Mouse (Mus musculus) forebrain, postnatal 0 days (tissue): Measurements from ENCODE around the gene Igsf9. TPM values are rescaled to one million over a fixed set of nuclear protein-coding genes. Genes with fewer than 3 reads are reported as not detected.

Experiments
- ATAC-seq: fragments of 200-750 bp; cut with Nextera tagmentation; 2 replicates; pipeline ENCODE4 v1.8.0; 2017; ENCODE audit warnings: mild to moderate bottlenecking, moderate library complexity
- DNase-seq: peaks from one replicate; pipeline ENCODE4 v3.0.0-alpha.2; 2015
- H3K27ac ChIP-seq: fragments of 300-500 bp; sonication (generic); 2 replicates; pipeline ENCODE4 v1.5.1; 2014; ENCODE audit warnings: low read depth, mild to moderate bottlenecking, antibody characterized with exemption, low read length, moderate library complexity, mixed read lengths
- H3K27me3 ChIP-seq: fragments of 300-500 bp; sonication (generic); 2 replicates; pipeline ENCODE4 v1.6.1; 2014; ENCODE audit warnings: mild to moderate bottlenecking, low read length, mixed read lengths; ENCODE audit not compliant: insufficient read depth
- H3K36me3 ChIP-seq: fragments of 300-500 bp; sonication (generic); 2 replicates; pipeline ENCODE4 v1.6.1; 2014; ENCODE audit warnings: mild to moderate bottlenecking, moderate library complexity; ENCODE audit not compliant: insufficient read depth
- H3K4me1 ChIP-seq: fragments of 300-500 bp; sonication (generic); 2 replicates; pipeline ENCODE4 v1.6.1; 2014; ENCODE audit warnings: antibody characterized with exemption; ENCODE audit not compliant: insufficient read depth
- H3K4me2 ChIP-seq: fragments of 300-500 bp; sonication (generic); 2 replicates; pipeline ENCODE4 v1.6.1; 2014; ENCODE audit warnings: low read depth, mild to moderate bottlenecking, moderate library complexity
- H3K4me3 ChIP-seq: fragments of 300-500 bp; sonication (generic); 2 replicates; pipeline ENCODE4 v1.5.1; 2014; ENCODE audit warnings: low read depth, low read length, mixed read lengths
- H3K9ac ChIP-seq: fragments of 300-500 bp; sonication (generic); 2 replicates; pipeline ENCODE4 v1.6.1; 2014; ENCODE audit warnings: mild to moderate bottlenecking
- H3K9me3 ChIP-seq: fragments of 300-500 bp; sonication (generic); 2 replicates; pipeline ENCODE4 v1.6.1; 2016; ENCODE audit warnings: low read length
- CTCF ChIP-seq: sonication (generic); IDR thresholded peaks from 2 replicates; pipeline ENCODE4 v1.5.1; 2016; ENCODE audit warnings: antibody characterized with exemption, control low read depth, low read depth
- WGBS: fragments of 180-500 bp; shearing (Covaris S2); extraction: QIAGEN DNeasy Blood & Tissue Kit; methylation state at CpG from one replicate; pipeline ENCODE4 v1.1.7; 2014; 5-methylcytosine and 5-hydroxymethylcytosine counted together
- polyA plus RNA-seq: library from polyadenylated mRNA; unstranded; fragments of >200 nt; fragmentation: Nextera tagmentation; extraction: Ambion mirVana; gene quantifications from 2 replicates; pipeline ENCODE4 v1.2.1, GENCODE M21; 2015
- total RNA-seq: library from RNA; depleted of rRNA; stranded (reverse); fragments of >200 nt; gene quantifications from 2 replicates; pipeline ENCODE4 v1.2.3, GENCODE M21; 2014

Gene Igsf9
- total and polyA plus RNA-seq, 2 experiments from 2014 or later, result 25.6 to 35.3 TPM

DNA sequence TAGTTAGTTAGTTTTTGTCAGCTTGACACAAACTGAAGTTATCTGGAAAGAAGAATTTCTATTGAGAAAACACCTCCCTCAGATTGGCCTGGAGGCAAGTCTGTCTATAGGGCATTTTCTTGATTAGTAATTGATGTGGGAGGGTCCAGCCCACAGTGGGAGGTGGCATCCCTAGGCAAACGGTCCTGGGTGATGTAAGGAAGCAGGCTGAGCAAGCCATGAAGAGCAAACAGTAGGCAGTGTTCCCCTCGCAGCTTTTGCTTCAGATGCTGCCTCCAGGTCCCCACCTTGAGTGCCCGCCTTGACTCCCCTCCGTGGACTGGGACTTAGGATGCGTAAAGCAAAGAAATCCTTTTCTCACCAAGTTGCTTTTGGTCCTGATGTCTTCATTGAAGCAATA, 27.6 kb downstream of the Igsf9 start:
- H3K27me3 ChIP-seq, result no peaks in the 10 kb centered on the region
- no peak for DNase-seq
- H3K4me1 ChIP-seq, result no peaks in the 10 kb centered on the region
- H3K4me2 ChIP-seq, result no peak overlapping the region
- TF ChIP-seq CTCF, result no peak
- no peak overlapping the region for H3K4me3 ChIP-seq
- no peaks in the 10 kb centered on the region for H3K36me3 ChIP-seq
- no peaks in the 10 kb centered on the region for H3K9me3 ChIP-seq
- no peak overlapping the region for H3K27ac ChIP-seq
- WGBS, result 69% methylated on average over 5 of the region's 5 CpGs
- H3K9ac ChIP-seq, result no peak overlapping the region
- no peak for ATAC-seq

DNA sequence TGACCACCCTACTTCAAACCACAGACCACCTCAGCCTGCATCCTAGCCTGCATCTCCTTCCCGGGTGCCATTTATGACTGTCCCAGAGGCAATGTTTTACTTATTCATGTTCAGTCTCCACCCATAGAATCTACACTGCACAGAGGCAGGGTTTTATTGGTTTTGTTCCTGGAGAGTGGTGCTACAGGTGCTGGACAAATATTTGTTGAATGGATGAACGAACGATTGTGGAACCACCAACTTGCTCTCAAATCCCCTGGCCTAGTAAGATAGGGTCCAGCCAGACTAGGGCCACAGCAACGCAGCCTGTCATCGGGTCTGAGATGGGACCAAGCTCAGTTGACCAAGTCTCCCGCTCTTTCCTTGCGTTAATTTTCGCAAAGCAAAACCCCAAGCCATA, 28.4 kb downstream of the Igsf9 start:
- Histone ChIP-seq H3K9me3 (no peaks in the 10 kb centered on the region), H3K9ac (no peak overlapping the region), H3K27me3 (no peaks in the 10 kb centered on the region), H3K4me3 (no peak overlapping the region), H3K4me1 (no peaks in the 10 kb centered on the region), H3K27ac (no peak overlapping the region), H3K36me3 (no peaks in the 10 kb centered on the region), H3K4me2 (no peak overlapping the region)
- WGBS, result 56% methylated on average over 8 of the region's 8 CpGs
- no peak for ATAC-seq
- no peak for DNase-seq
- no peak for TF ChIP-seq CTCF

DNA sequence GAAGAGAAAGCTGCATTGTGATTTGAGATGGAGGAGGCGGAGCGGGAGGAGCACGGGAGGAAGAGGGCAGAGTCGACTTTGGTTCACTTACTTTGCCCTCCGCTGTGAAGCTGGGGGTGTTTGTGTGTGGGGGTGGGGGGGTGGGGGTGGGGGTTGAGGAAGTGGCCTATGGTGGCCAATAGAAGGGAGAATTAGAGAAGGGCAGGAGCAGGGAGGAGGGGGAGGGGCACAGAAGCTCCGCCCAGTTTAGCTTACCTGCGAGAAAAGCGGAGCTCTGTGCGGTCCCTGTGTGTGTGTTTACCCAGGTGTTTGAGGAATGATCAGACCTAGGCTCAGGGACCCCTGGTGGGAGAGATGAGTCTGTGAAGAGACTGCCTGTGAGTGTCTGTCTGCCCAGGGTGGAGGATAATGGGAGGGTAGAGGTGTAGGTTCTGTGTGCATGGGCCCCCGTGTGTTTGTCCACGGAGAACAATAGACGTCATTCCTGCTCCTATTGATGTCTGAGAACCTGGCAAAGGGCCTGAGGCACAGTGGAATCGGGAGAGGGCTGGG, 28.9 kb downstream of the Igsf9 start:
- no peak overlapping the region for H3K4me3 ChIP-seq
- no peak overlapping the region for H3K4me2 ChIP-seq
- DNase-seq, result no peak
- H3K27ac ChIP-seq, result no peak overlapping the region
- no peaks in the 10 kb centered on the region for H3K4me1 ChIP-seq
- no peaks in the 10 kb centered on the region for H3K27me3 ChIP-seq
- H3K9ac ChIP-seq, result no peak overlapping the region
- 25% methylated on average over 13 of the region's 13 CpGs for WGBS
- TF ChIP-seq CTCF, result no peak
- H3K9me3 ChIP-seq, result no peaks in the 10 kb centered on the region
- no peaks in the 10 kb centered on the region for H3K36me3 ChIP-seq
- no peak for ATAC-seq

DNA sequence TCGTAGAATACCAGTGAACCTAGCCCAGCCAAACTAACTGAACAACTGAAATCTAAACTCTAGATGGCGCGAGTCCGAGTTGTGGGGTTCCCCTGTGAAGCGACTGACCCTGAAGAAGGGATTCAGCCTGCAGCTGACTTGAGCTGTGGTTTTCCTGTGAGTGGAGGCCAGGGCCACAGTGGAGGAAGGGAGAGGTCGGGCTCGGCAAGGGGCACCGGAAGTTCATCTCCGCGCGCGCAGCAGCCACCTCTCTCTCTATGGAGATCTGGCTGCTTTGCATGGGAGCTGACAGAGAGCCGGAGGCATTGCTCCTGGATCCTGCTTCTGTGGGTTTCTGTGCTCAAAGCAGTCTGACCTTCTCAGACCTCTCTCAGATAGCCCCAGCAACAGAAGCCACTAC, 31.4 kb downstream of the Igsf9 start:
- 0 out of 2 replicates have a peak, but pooled peaks have one; percentile 16 for TF ChIP-seq CTCF
- no peaks in the 10 kb centered on the region for H3K36me3 ChIP-seq
- no peak overlapping the region for H3K4me2 ChIP-seq
- DNase-seq (no peak), ATAC-seq (no peak)
- no peaks in the 10 kb centered on the region for H3K4me1 ChIP-seq
- H3K27ac ChIP-seq, result no peak overlapping the region
- H3K27me3 ChIP-seq, result no peaks in the 10 kb centered on the region
- H3K9ac ChIP-seq, result no peak overlapping the region
- no peaks in the 10 kb centered on the region for H3K9me3 ChIP-seq
- 32% methylated on average over 13 of the region's 13 CpGs for WGBS
- H3K4me3 ChIP-seq, result no peak overlapping the region

DNA sequence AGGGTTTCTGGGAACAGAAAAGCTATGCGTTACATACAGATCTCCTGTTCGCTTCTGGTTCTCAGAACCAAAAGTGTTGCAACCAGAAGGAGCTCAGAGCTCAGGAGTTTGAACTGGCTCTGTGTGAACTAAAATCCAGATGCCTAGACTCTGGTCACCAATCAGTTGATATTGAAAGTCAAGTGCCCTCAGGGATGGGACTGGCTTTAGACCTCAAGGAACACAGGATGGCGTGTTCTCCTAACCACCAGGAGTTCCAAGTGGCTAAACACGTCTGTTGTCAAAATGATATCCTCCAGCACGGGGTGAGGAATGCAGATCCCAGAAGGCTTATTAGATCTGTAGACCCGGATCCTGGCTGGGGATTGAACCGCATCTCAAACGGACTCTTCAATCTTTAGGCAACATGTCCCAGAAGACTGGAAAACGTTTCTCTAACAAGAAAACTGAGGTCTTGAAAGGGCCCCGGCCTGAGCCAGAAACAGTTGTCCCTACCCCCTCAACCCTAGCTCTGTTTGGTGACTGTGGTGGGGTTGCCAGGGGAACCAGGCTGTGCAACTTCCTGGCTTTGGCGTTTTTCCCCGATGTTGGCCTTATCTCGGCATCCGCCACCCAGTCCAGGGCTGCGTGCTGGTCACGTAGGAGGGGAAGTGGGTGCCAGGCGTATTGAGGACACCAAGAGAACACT, 32.1 kb downstream of the Igsf9 start:
- Histone ChIP-seq H3K4me1 (no peaks in the 10 kb centered on the region), H3K27ac (no peak overlapping the region), H3K36me3 (no peaks in the 10 kb centered on the region), H3K9ac (no peak overlapping the region), H3K27me3 (no peaks in the 10 kb centered on the region), H3K9me3 (no peaks in the 10 kb centered on the region), H3K4me3 (no peak overlapping the region), H3K4me2 (no peak overlapping the region)
- ATAC-seq, result peak; percentile 53
- DNase-seq, result no peak
- TF ChIP-seq CTCF, result no peak
- 73% methylated on average over 17 of the region's 17 CpGs for WGBS

DNA sequence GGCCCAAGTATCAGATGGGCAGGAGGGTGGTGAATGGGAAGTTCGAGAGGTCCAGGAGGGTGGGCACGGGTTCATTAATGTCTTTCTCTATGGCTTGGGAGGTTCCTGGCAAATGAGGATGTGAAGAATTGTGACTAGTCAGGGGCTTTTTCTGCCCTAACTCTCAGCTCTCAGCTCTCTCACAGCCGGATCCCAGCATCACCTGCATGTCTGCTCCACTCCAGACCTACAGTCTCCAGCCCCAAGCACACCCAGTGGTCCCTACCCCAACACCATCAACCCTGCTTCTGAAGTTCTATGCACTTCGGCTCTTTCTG, 32.6 kb downstream of the Igsf9 start:
- H3K27ac ChIP-seq, result no peak overlapping the region
- H3K9ac ChIP-seq, result no peak overlapping the region
- no peaks in the 10 kb centered on the region for H3K9me3 ChIP-seq
- DNase-seq (no peak), ATAC-seq (no peak)
- no peaks in the 10 kb centered on the region for H3K36me3 ChIP-seq
- H3K4me1 ChIP-seq, result no peaks in the 10 kb centered on the region
- H3K4me2 ChIP-seq, result no peak overlapping the region
- 74% methylated on average over 4 of the region's 4 CpGs for WGBS
- no peak overlapping the region for H3K4me3 ChIP-seq
- H3K27me3 ChIP-seq, result no peaks in the 10 kb centered on the region
- TF ChIP-seq CTCF, result no peak

DNA sequence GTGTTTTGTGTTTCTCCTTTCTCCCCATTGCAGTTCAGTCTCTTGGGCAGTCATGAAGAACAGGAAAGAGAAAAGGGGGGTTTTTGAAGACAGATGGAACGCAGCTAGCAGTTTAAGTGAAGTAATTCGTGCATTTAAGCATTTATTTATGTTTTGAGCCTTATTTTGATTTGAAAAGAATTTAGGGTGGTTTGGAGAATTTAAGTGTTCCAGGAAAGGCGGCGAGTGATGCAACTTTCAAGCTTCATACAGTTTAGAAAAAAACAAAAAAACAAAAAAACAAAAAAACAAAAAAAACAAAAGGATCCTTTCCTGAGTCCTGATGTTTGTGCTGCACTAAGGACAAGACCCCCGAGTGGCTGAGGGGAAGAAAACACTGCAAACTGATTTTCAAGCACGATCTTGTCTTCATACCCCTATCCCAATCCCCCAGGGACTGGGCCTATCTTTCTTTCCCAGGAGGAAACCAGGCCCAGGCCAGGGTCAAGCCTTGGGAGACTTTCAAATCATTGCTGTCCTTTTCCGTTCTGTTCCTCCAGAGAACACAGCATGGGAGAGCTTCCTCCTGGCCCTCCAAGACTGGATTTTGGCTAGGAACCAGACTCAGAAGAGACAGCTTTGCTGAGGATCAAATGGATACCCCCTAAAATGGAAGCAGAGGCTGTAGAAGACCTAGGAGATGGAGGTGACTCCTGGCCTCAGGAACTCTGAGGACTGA, 33.1 kb downstream of the Igsf9 start:
- DNase-seq (no peak), ATAC-seq (no peak)
- Histone ChIP-seq H3K4me1 (no peaks in the 10 kb centered on the region), H3K9ac (no peak overlapping the region), H3K9me3 (no peaks in the 10 kb centered on the region), H3K27me3 (no peaks in the 10 kb centered on the region), H3K4me2 (no peak overlapping the region), H3K36me3 (no peaks in the 10 kb centered on the region), H3K4me3 (no peak overlapping the region), H3K27ac (no peak overlapping the region)
- whole genome bisulfite sequencing, result 81% methylated on average over 7 of the region's 7 CpGs
- TF ChIP-seq CTCF, result no peak
